Mouse (Mus musculus) regulatory T cell (primary cell): ENCODE data around the gene A26c2.

Experiments
- in situ Hi-C: fragments of 300-600 bp; cut with MboI, MseI; formaldehyde crosslinking; loops from one replicate; pipeline ENCODE4 v1.15.1; 2025; ENCODE audit warnings: high pct_unique_total_duplicates

A26c2 gene

GRCm38 (mm10) chr7:62823573-62823972, at the start of gene A26c2:
TSS of gene A26c2 (minus strand) at chr7:62823673.
- in situ Hi-C loops = no loop called here

DNA sequence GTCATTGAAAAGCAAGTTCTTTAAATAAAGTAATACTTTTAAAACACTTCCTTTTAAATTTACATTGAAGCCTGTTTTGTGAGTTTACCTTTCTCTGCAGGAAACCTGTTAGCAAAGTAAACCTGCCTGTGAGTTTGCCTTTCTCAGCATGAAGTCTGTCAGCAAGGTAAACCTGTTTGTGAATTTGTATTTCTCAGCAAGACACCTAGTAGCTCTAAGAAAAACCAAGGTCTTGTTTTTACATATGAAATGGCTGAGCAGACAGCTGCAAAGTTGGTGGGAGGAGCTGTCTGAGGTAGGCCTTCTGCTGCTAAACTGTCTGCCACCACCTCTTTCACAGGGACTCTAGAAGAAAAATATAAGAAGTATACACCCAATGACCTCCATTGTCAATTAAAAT, 28.0 kb upstream of the A26c2 start:
- in situ Hi-C loops = no loop called here
